Mouse (Mus musculus) heart, postnatal 0 days (tissue): ENCODE data around the gene Kcnd3. TPM values are rescaled to one million over a fixed set of nuclear protein-coding genes. Genes with fewer than 3 reads are reported as not detected.

Experiments used
- ATAC-seq: fragments of 200-750 bp; cut with Nextera tagmentation; 2 replicates; pipeline ENCODE4 v1.8.0; 2017; ENCODE audit warnings: low read depth, moderate number of reproducible peaks, moderate library complexity; ENCODE audit not compliant: insufficient read depth
- DNase-seq: peaks from one replicate; pipeline ENCODE4 v3.0.0-alpha.2; 2016; ENCODE audit warnings: low spot score
- H3K27ac ChIP-seq: fragments of 300-500 bp; sonication (generic); 2 replicates; pipeline ENCODE4 v1.5.1; 2014; ENCODE audit warnings: low read depth, mild to moderate bottlenecking
- H3K27me3 ChIP-seq: fragments of 300-500 bp; sonication (generic); 2 replicates; pipeline ENCODE4 v1.6.1; 2014; ENCODE audit warnings: low read length, mixed read lengths; ENCODE audit not compliant: control insufficient read depth, insufficient read depth
- H3K36me3 ChIP-seq: fragments of 300-500 bp; sonication (generic); replicated peaks from 2 replicates; pipeline ENCODE4 v1.6.1; 2014; ENCODE audit warnings: low read length, mixed read lengths; ENCODE audit not compliant: control insufficient read depth, insufficient read depth
- H3K4me1 ChIP-seq: fragments of 300-500 bp; sonication (generic); 2 replicates; pipeline ENCODE4 v1.6.1; 2014; ENCODE audit warnings: antibody characterized with exemption; ENCODE audit not compliant: control insufficient read depth, insufficient read depth
- H3K4me2 ChIP-seq: fragments of 300-500 bp; sonication (generic); 2 replicates; pipeline ENCODE4 v1.6.1; 2014; ENCODE audit warnings: low read depth, mild to moderate bottlenecking, low read length, moderate library complexity
- H3K4me3 ChIP-seq: fragments of 300-500 bp; sonication (generic); 2 replicates; pipeline ENCODE4 v1.5.1; 2014; ENCODE audit warnings: low read depth, low read length
- H3K9ac ChIP-seq: fragments of 300-500 bp; sonication (generic); replicated peaks from 2 replicates; pipeline ENCODE4 v1.6.1; 2014; ENCODE audit warnings: low read depth, low read length, mixed read lengths
- H3K9me3 ChIP-seq: fragments of 300-500 bp; sonication (generic); replicated peaks from 2 replicates; pipeline ENCODE4 v1.6.1; 2016; ENCODE audit warnings: low read length; ENCODE audit not compliant: control insufficient read depth
- CTCF ChIP-seq: IDR thresholded peaks from 2 replicates; pipeline ENCODE4 v1.5.1; 2016; ENCODE audit warnings: antibody characterized with exemption, control low read depth, low read depth
- EP300 ChIP-seq: IDR thresholded peaks from 2 replicates; pipeline ENCODE4 v1.6.1; 2016; ENCODE audit warnings: antibody characterized with exemption, low read depth
- WGBS: fragments of 180-500 bp; shearing (Covaris S2); extraction: QIAGEN DNeasy Blood & Tissue Kit; methylation state at CpG from one replicate; pipeline ENCODE4 v1.1.7; 2014; 5-methylcytosine and 5-hydroxymethylcytosine counted together
- polyA plus RNA-seq: library from polyadenylated mRNA; unstranded; fragments of >200 nt; fragmentation: Nextera tagmentation; extraction: Ambion mirVana; gene quantifications from 2 replicates; pipeline ENCODE4 v1.2.1, GENCODE M21; 2015
- total RNA-seq: library from RNA; depleted of rRNA; stranded (reverse); fragments of >200 nt; gene quantifications from 2 replicates; pipeline ENCODE4 v1.2.3, GENCODE M21; 2014; ENCODE audit warnings: low replicate concordance

Kcnd3 gene
- total and polyA plus RNA-seq, 2 experiments from 2014 or later, result 0.27 to 2.4 TPM

- no peak for TF ChIP-seq CTCF
- no peak for TF ChIP-seq EP300
- H3K27ac ChIP-seq, result no peak overlapping the region
- WGBS, result 35% methylated on average over 2 of the region's 2 CpGs
- H3K4me2 ChIP-seq, result no peak overlapping the region
- H3K4me3 ChIP-seq, result no peak overlapping the region
- H3K9me3 ChIP-seq, result no peaks in the 10 kb centered on the region
- DNase-seq, result no peak
- ATAC-seq, result no peak
- H3K9ac ChIP-seq, result no peak overlapping the region
- H3K27me3 ChIP-seq, result no peaks in the 10 kb centered on the region
- peaks cover 25% of the 10 kb centered on the region for H3K36me3 ChIP-seq
- no peaks in the 10 kb centered on the region for H3K4me1 ChIP-seq
Observed at GRCm38 (mm10) chr3:105675932-105676331, 223.8 kb downstream of the Kcnd3 start.

DNA sequence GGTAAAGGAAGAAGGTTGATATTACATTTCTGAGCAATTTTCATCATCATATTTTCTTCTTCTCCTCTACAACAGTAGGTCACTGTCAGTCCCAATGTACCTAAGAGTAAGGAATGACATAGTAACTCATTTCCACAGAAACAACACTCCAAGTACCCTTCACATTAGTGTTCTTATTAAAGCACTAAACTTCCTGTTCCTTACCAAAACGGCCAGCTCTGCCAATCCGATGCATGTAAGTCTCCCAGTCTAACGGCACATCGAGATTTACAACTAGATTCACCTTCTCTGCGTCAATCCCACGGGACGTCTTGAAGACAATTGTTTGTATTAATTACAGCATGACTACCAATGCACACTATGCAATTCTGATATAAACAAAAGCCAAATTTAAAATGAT lies 228.2 kb downstream of the Kcnd3 start:
- ATAC-seq (no peak), DNase-seq (no peak)
- H3K4me1 ChIP-seq, result no peaks in the 10 kb centered on the region
- H3K9me3 ChIP-seq, result no peaks in the 10 kb centered on the region
- H3K9ac ChIP-seq, result no peak overlapping the region
- H3K4me3 ChIP-seq, result no peak overlapping the region
- WGBS, result 94% methylated on average over 7 of the region's 7 CpGs
- TF ChIP-seq EP300 (no peak), CTCF (no peak)
- no peak overlapping the region for H3K27ac ChIP-seq
- no peaks in the 10 kb centered on the region for H3K27me3 ChIP-seq
- peaks cover 45% of the 10 kb centered on the region for H3K36me3 ChIP-seq
- H3K4me2 ChIP-seq, result no peak overlapping the region

DNA sequence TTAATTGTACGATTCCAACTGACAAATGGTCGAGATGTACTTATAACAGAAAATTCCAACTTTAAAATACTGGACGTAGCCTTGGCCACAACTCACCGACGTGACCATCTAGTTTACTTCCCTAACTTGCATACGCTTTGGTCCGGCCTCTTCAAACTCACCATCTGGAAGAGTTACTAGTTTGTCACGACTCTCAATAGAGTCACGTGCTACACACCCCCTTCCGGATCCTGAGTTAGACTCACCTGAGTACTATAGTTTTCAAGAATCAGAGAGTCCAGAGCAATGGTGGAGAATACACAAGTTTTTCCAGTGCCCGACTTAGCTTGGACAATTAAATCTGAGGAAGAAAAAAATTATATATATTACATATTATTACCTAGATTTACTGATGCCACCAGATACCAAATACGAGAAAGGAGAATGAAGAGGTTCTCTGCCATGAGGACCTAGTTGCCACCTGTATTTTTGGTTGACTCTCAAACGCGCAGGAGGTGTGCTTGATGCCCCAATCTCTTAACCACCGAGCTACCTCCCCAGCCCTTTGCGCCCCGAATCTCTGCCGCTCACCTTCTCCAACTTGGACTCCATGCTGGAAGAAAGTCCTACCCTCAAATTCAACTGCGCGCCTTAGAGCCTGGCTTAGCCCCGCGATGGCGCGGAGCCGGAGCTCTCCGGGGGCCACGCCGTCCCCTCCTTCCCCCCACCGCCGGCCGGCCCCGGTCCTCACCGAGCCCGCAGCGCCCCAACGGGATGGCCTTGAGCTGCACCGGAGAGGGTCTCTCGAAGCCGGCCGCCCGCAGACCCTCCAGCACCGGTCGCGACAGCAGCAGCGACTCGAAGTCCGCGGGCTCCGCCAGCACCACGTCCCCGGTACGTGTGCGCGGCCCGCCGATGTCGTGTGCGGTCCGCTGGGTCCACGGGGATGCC lies 234.5 kb downstream of the Kcnd3 start:
- H3K27ac ChIP-seq, result peak overlapping the region; percentile 79
- 10% methylated on average over 58 of the region's 60 CpGs for WGBS
- peak overlapping the region; percentile 98 for H3K4me2 ChIP-seq
- H3K4me1 ChIP-seq, result peaks cover 9% of the 10 kb centered on the region
- peak overlapping the region; percentile 89 for H3K9ac ChIP-seq
- H3K4me3 ChIP-seq, result peak overlapping the region; percentile 99
- no peaks in the 10 kb centered on the region for H3K27me3 ChIP-seq
- ATAC-seq (no peak; the same call in 1 of the 2 replicates), DNase-seq (no peak)
- TF ChIP-seq CTCF (no peak), EP300 (no peak)
- no peaks in the 10 kb centered on the region for H3K9me3 ChIP-seq
- peaks cover 15% of the 10 kb centered on the region for H3K36me3 ChIP-seq

GRCm38 (mm10) chr3:105687324-105688060 lies 235.4 kb downstream of the Kcnd3 start, which contains the start of gene Ddx20:
Ddx20 (minus strand) TSS chr3:105687574.
- TF ChIP-seq EP300 (peak; percentile 100), CTCF (peak; percentile 70)
- Histone ChIP-seq H3K4me2 (peak within 1 kb of the TSS; percentile 98), H3K36me3 (peaks cover 15% of the 10 kb centered on the region), H3K4me1 (peaks cover 9% of the 10 kb centered on the region), H3K4me3 (peak within 1 kb of the TSS; percentile 99), H3K27me3 (no peaks in the 10 kb centered on the region), H3K9ac (peak within 1 kb of the TSS; percentile 89), H3K27ac (peak within 1 kb of the TSS; percentile 85), H3K9me3 (no peaks in the 10 kb centered on the region)
- ATAC-seq (peak; percentile 95), DNase-seq (peak; percentile 99)
- WGBS, result under 1% methylated on average over 72 of the region's 72 CpGs

- Histone ChIP-seq H3K4me1 (peaks cover 9% of the 10 kb centered on the region), H3K9me3 (no peaks in the 10 kb centered on the region), H3K9ac (no peak overlapping the region), H3K4me3 (no peak overlapping the region), H3K36me3 (peaks cover 7% of the 10 kb centered on the region), H3K27ac (no peak overlapping the region), H3K27me3 (no peaks in the 10 kb centered on the region), H3K4me2 (no peak overlapping the region)
- no peak for TF ChIP-seq EP300
- no peak for TF ChIP-seq CTCF
- ATAC-seq, result no peak
- 96% methylated on average over 2 of the region's 2 CpGs for WGBS
- DNase-seq, result no peak
Observed at GRCm38 (mm10) chr3:105688536-105688935, 236.4 kb downstream of the Kcnd3 start.
